In the genomic region with DNA sequence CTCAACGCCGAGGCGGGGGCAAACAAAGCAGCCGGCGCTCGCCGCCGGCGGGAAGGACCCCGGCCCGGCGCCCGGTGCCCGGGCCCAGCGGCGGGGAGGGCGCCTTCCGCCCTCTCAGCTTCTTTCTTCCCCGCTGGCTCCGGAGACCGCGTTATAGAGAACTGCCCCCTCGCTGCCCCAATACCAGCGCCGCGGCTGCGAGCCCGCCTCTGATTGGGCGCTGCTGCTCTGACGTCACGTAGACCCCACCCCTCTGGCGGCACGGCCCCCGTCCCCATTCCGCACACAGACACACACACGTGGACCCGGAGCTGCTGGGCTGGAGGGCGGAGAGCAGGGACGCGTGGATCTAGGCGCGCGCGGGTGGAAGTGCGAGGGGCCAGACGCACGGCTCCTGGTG, we compare ENCODE assay signal across 8 mouse cellular contexts. TPM values are rescaled to one million over a fixed set of nuclear protein-coding genes. Genes with fewer than 3 reads are reported as not detected.
DNase-seq lines count a peak whose midpoint lies in the region; ATAC-seq and TF ChIP-seq lines count a peak whose summit lies in the region.

A gene (minus strand): TSS at position 127 of the 400 bp plus-strand sequence.

- H3K4me2 ChIP-seq in intestine, postnatal 0 days (replicated peaks; ENCODE audit: low read depth), result peak within 1 kb of the TSS; percentile 97
- peak within 1 kb of the TSS; percentile 79 for H3K4me2 ChIP-seq in midbrain, embryonic 12.5 days (replicated peaks)

- peak within 1 kb of the TSS; percentile 64 for H3K4me3 ChIP-seq in intestine, postnatal 0 days (ENCODE audit: low read depth, low read length)
- peak within 1 kb of the TSS; percentile 80 for H3K4me3 ChIP-seq in limb, embryonic 10.5 days
- H3K4me3 ChIP-seq in midbrain, embryonic 12.5 days, result peak within 1 kb of the TSS; percentile 71

- no peaks in the 10 kb centered on the region for H3K36me3 ChIP-seq in intestine, postnatal 0 days (ENCODE audit: control insufficient read depth, insufficient read depth)
- H3K36me3 ChIP-seq in limb, embryonic 10.5 days, result no peaks in the 10 kb centered on the region
- no peaks in the 10 kb centered on the region for H3K36me3 ChIP-seq in midbrain, embryonic 12.5 days

- peak; percentile 92 for ATAC-seq in granulocyte monocyte progenitor cell, adult 5-6 weeks (replicated peaks; ENCODE audit: poor library complexity, severe bottlenecking)
- ATAC-seq in intestine, postnatal 0 days, result peak; percentile 48
- peak; percentile 87 for ATAC-seq in midbrain, embryonic 12.5 days (ENCODE audit: low FRiP score, low read depth)

- no peak for TF ChIP-seq CTCF in intestine, postnatal 0 days (IDR thresholded peaks at IDR 0.05; ENCODE audit: low read depth)

- peak within 1 kb of the TSS; percentile 45 for H3K9ac ChIP-seq in intestine, postnatal 0 days (ENCODE audit: low read depth, low read length)
- H3K9ac ChIP-seq in midbrain, embryonic 12.5 days (replicated peaks), result peak within 1 kb of the TSS; percentile 72

- H3K4me1 ChIP-seq in intestine, postnatal 0 days (replicated peaks; ENCODE audit: control insufficient read depth, insufficient read depth, low read length), result no peaks in the 10 kb centered on the region
- H3K4me1 ChIP-seq in limb, embryonic 10.5 days, result peaks cover 59% of the 10 kb centered on the region
- H3K4me1 ChIP-seq in midbrain, embryonic 12.5 days, result peaks cover 30% of the 10 kb centered on the region

- WGBS in intestine, postnatal 0 days, result 0% methylated on average over 45 of the region's 47 CpGs
- under 1% methylated on average over 47 of the region's 47 CpGs for WGBS in limb, embryonic 10.5 days
- under 1% methylated on average over 44 of the region's 47 CpGs for whole genome bisulfite sequencing in midbrain, embryonic 12.5 days

- peak; percentile 88 for DNase-seq in adrenal gland, adult 8-10 months
- peak; percentile 83 for DNase-seq in embryo, embryonic 11.5 days (ENCODE audit: low read depth, low spot score)
- peak; percentile 98 for DNase-seq in limb, embryonic 10.5 days (ENCODE audit: low spot score)
- DNase-seq in skeletal muscle tissue, adult 2 months (ENCODE audit: low read depth, low spot score), result peak; percentile 81
- DNase-seq in yolk sac, embryonic 10.5 days (ENCODE audit: low spot score), result peak; percentile 94

- H3K27ac ChIP-seq in intestine, postnatal 0 days (ENCODE audit: low read depth, low read length), result no peak within 1 kb of the TSS
- peak within 1 kb of the TSS; percentile 90 for H3K27ac ChIP-seq in limb, embryonic 10.5 days
- H3K27ac ChIP-seq in midbrain, embryonic 12.5 days (replicated peaks), result peak within 1 kb of the TSS; percentile 21; the same call in 1 of the 2 replicates

- H3K9me3 ChIP-seq in intestine, postnatal 0 days (ENCODE audit: control insufficient read depth), result no peaks in the 10 kb centered on the region
- H3K9me3 ChIP-seq in limb, embryonic 10.5 days (replicated peaks), result no peaks in the 10 kb centered on the region
- H3K9me3 ChIP-seq in midbrain, embryonic 12.5 days, result no peaks in the 10 kb centered on the region

- H3K27me3 ChIP-seq in intestine, postnatal 0 days (replicated peaks; ENCODE audit: control insufficient read depth, insufficient read depth, low read length), result peaks cover 72% of the 10 kb centered on the region
- H3K27me3 ChIP-seq in limb, embryonic 10.5 days (ENCODE audit: low read depth, poor library complexity, severe bottlenecking), result peaks cover 64% of the 10 kb centered on the region
- peaks cover 70% of the 10 kb centered on the region for H3K27me3 ChIP-seq in midbrain, embryonic 12.5 days

RNA-seq across cellular contexts. Expression of the gene that starts here (rescaled TPM):
- 1 to 10 TPM; 2.1 to 5.4 (median 4.0) TPM for total RNA-seq in adrenal gland, adult 8-10 months (2022)
- 7.5 and 8.1 TPM in 2 replicates for total RNA-seq in granulocyte monocyte progenitor cell, adult 5-6 weeks (2014; fragmentation: Nextera tagmentation)
- 1.6 and 2.5 TPM in 2 replicates for total RNA-seq in granulocyte monocyte progenitor cell, adult 5-6 weeks (2017)
- 1.1 and 1.3 TPM in 2 replicates for polyA plus RNA-seq in intestine, postnatal 0 days (2015; fragmentation: Nextera tagmentation; extraction: Ambion mirVana)
- 16.1 and 23.8 TPM in 2 replicates for polyA plus RNA-seq in limb, embryonic 10.5 days (2016; fragmentation: Nextera tagmentation; extraction: Ambion mirVana)
- polyA plus RNA-seq in midbrain, embryonic 12.5 days (2016; fragmentation: Nextera tagmentation; extraction: Ambion mirVana), result 14.2 and 16.2 TPM in 2 replicates
